Mouse (Mus musculus) central nervous system, embryonic 11.5 days (tissue): ENCODE measurements around the gene Csn2. TPM values are rescaled to one million over a fixed set of nuclear protein-coding genes. Genes with fewer than 3 reads are reported as not detected.

Experiments
- polyA plus RNA-seq: library from polyadenylated mRNA; depleted of rRNA; stranded (reverse); fragments of >200 nt; gene quantifications from 2 replicates; pipeline ENCODE4 v1.2.3, GENCODE M21; 2012; rRNA removed

Gene Csn2
- polyA plus RNA-seq = not detected in 2 replicates

DNA sequence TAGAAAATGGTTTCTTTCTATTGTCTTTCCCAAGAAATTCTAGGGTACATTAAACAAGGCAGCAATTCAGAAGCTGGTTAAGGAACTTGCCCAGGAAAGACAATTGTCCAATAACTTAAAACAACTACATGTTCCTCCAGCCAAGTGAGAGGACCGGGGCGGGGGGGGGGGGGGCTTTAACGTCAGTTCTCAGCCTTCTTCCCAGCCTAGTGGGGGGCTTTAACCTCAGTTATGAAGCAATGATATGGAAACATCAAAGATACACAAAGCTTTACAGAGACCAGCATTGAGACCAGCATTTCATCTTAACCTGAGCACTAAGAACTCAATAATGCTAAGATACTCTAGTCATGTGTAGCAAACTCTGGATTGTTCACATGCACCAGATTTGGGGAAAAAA, at the start of gene Csn2:
Csn2 (minus strand) TSS at position 101 of the 400 bp plus-strand sequence.

GRCm38 (mm10) chr5:87665908-87666307, 33.5 kb downstream of the Csn2 start, which contains the start of gene Csn1s1:
Gene Csn1s1, plus strand, starts transcription at chr5:87666208.

Other genes starting within 250 kb of the Csn2 start
- gene Ugt2a2, start 217.4 kb downstream of the Csn2 start, polyA plus RNA-seq = 0.01 TPM in 1 of 2 replicates, not detected in the other
- gene Gm43638, start 212.8 kb downstream of the Csn2 start, polyA plus RNA-seq = not detected in 2 replicates
- 0.06 TPM in 1 of 2 replicates, not detected in the other for gene Ugt2a1, start 208.8 kb downstream of the Csn2 start, polyA plus RNA-seq
- gene Sult1b1, start 161.4 kb downstream of the Csn2 start, polyA plus RNA-seq = 0.02 TPM in 1 of 2 replicates, not detected in the other
- 0.02 and 0.06 TPM in 2 replicates for gene Sult1d1, start 130.6 kb downstream of the Csn2 start, polyA plus RNA-seq
- 0.12 and 0.25 TPM in 2 replicates for gene Sult1e1, start 108.0 kb downstream of the Csn2 start, polyA plus RNA-seq
- gene Csn1s1, start 33.4 kb downstream of the Csn2 start, polyA plus RNA-seq = not detected in 2 replicates
- not detected in 2 replicates for gene Csn1s2a, start 74.9 kb upstream of the Csn2 start, polyA plus RNA-seq
- not detected in 2 replicates for gene Csn1s2b, start 108.5 kb upstream of the Csn2 start, polyA plus RNA-seq
- gene Prr27, start 126.1 kb upstream of the Csn2 start, polyA plus RNA-seq = not detected in 2 replicates
- not detected in 2 replicates for gene Odam, start 185.4 kb upstream of the Csn2 start, polyA plus RNA-seq
- 0.09 TPM in 1 of 2 replicates, not detected in the other for gene Csn3, start 225.9 kb upstream of the Csn2 start, polyA plus RNA-seq